Mouse (Mus musculus): Measurements from ENCODE around the gene Oosp1.

Gene Oosp1

DNA sequence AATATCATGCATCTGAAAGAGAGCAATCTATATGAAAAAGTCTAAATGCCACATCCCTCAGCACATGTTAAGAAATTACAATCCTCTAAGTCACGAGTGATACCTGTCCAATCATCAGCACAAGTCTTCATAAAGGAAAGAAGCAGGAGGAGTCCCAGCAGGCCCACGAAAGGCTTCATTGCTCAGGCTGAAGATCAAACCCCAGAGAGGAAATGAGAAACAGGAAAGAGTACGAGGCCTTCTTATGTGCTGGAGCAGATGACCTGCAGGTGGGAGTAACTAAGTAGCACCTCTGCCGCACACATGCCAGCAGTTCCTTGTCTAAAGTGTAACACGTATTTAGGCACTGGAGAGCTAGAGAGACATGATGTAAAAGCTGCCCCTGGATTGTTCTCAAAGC lies at the start of gene Oosp1:
Gene Oosp1 (minus strand): TSS at position 312 of the 400 bp plus-strand sequence.
- DNase-seq (ENCODE audit: low spot score) = no peak

DNA sequence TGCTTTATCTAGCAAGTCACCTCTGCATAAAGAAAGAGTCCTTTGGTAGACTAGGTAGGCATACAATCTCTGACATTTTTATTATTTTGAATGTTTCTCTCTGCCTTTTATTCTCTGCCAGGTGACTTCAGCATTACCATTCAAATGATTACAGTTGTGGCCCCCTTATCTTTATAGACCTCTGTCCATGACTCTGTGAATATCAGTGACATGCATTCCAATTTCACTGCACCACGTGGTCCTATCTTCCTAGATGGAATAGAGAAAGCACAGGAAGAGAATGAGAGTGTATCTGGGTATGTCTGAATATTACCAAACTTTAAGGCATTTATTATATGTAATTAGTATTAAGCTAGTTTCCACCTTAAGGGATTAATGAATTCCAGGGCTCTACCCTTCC lies 45.5 kb upstream of the Oosp1 start:
- DNase-seq (ENCODE audit: low spot score) = no peak

DNA sequence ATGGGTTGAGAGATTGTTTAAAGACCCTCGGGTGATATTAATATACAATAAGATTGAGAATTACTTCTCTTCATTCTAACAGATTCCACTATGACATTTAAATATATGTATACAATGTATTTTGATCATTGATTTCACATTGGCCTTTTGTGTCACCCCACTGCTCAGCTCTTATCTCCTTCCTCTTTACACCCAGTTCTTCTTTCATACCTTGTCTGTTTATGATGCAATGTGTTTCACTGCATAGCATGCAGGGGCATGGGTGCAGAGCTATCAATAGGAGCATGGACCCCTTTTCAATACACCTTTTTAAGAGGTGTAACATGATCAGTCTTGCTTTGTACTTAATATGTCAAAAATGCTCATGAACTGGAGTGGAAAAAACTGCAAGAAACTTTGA lies 39.3 kb upstream of the Oosp1 start:
- no peak for DNase-seq (ENCODE audit: low spot score)

DNA sequence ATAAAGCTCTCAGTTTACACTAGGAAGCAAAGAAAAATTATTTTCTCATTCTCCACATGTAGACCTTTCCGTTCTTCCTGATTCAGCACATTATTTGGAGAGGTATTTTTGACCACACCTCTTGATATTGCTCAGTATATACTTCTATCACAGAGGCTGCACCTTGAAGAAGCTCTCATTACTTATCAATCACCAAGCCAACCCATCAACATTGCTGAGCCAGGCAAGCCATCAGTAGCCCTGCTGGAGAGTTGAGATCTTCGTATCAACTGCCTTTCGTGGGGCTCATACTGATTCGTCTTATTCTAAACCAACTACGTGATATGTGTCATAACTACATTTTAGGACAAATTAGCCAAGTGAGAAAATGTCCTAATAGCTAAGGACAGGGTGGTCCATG lies 36.4 kb upstream of the Oosp1 start:
- no peak for DNase-seq (ENCODE audit: low spot score)

DNA sequence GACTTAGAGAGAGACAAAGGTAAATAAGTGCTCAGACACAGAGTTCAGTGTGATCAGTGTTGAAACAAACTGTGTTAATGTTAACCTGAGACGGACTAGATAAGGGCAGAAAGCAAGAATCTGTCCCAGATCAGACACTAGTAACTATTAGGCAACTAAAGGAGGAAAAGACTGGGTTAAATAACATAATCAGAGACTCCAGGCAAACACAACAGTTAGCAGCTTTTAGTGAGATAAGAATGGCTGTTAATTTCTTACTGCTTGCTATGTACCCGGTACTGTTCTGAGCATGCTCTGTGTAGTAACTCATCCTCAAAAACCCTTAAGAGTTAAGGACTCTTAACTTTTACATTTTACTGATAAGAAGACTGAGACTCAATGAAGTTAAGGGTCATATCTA lies 35.0 kb upstream of the Oosp1 start:
- no peak for DNase-seq (ENCODE audit: low spot score)

DNA sequence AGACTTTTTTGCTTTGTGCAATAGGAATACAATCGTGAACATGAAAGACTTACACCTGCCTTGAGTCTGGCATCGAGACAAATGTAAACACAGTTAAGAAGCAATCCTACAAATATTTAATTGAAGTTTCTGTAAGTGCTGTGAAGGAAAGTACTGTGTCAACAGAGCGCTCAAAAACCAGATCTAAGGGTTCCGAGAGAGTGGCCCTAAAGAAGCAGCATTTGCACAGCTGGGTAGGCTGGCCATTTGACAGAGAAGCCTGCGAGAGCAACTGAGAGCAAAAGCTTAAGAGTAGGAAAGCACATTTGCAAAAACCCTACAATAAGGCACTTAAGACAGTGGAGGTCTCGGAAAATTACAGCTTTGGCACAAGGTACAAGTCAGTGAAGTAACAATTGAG lies 33.3 kb upstream of the Oosp1 start:
- no peak for DNase-seq (ENCODE audit: low spot score)

DNA sequence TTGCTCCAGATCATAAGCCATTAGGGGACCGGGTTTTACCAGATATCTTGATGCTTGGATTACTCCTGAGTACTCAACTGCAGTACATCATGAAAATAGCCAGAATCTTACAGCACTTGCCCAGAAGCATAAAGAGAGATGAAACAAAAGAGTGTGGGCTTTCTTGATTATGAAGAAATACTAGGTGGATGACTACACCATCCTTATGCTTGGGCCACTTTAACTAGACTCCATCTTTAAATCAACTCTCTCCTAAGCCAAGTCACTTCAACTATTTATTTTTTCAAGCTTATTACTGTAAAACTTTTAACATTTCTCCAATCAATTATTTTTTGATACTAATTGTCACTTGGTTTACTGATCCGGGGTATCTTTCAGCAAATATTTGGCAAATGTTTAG lies 32.9 kb upstream of the Oosp1 start:
- no peak for DNase-seq (ENCODE audit: low spot score)

DNA sequence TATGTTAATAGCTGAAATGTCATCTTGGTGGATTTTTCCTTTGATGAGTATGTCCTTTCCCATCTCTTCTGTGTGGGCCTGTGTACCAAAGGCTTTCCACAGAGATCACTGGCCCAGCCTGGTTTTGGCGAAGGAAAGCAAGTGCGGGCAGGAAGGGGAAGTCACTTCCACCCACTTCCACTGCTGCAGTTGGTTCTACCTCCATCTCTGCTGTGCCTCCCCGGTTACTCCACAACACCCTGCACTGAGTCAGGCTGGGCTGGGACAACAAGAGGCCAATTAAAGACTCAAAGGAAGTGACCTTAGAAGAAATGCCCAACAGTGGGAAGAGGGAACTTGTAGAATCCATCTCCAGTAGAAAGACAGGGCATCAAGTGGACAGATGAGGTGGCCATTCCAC lies 29.1 kb upstream of the Oosp1 start:
- no peak for DNase-seq (ENCODE audit: low spot score)

DNA sequence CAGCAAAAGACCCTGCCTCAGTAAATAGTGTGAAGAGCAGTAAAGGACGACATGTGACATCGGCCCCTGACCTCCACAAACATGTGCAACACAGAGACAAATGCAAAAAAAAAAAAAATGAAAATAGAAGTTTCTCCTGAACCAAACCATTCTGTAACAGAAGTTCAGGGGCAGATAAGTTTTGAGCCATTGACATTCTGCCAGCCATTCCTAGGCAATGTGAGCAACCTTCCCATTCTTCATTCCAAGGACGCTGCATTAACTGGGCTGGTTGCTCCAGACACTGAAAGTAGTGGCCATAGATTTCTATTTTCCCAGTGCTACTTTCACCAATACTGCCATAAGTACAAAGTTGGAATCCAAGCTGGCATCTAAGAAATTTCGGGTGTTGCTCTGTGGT lies 21.5 kb upstream of the Oosp1 start:
- DNase-seq (ENCODE audit: low spot score) = no peak

DNA sequence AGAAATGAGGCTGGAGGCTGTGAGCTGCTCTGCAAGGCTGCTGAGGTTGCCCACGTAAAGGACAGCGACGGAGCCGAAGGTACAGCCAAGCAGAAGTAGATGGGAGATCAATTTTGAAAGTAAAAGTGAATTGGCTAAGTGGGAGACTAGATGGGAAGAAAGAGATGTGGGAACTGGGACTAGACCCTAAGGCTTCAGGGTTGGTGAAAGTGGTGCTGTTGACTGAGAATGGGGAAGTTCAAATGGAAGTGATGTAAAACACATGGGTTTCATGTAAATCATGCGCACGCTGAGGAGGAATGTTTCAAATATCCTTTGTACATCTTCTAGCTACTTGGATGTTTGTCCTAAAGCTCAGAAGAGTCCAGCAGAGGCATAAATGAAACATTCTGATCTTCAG lies 7.4 kb upstream of the Oosp1 start:
- DNase-seq (ENCODE audit: low spot score) = no peak

DNA sequence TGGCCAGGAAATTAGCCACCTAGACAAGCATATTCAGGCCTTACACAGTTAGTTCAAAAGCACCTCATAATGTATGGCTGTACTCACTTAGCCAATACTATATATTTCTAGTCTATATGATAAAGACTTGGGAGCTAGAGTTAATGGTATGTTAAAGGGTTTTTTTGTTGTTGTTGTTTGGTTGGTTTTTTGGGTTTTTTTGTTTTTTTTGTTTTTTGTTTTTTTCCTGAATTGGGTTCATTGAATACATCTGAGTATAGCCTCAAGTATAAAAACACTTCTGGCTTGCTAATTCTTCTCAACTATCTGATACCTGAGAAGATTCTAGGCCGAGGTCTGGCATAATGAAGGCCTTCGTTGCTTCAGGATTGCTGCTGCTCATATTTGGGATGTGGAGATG lies 5.8 kb upstream of the Oosp1 start, which contains the start of gene Oosp3:
Gene Oosp3 (plus strand): TSS at position 301 of the 400 bp plus-strand sequence.
- DNase-seq (ENCODE audit: low spot score) = no peak

DNA sequence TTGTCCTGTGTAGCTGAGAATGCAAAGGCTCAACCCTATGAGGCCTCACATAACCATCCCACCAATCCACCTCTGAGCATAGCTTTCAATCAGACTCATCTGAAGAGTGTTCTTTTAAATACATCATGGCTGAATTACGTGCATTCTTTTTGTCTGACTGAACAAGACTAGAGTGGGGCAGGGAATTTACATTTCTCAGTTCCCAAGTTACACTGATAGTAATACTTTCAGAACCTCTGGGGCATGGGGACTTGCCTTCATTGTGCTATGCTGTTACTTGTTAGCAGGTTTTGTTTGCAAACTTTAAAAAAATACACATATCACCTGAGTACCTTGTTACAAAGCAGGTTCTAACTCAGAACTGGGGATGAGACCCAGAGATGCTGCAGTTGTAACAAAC lies 504 bp upstream of the Oosp1 start:
- DNase-seq (ENCODE audit: low spot score) = no peak

DNA sequence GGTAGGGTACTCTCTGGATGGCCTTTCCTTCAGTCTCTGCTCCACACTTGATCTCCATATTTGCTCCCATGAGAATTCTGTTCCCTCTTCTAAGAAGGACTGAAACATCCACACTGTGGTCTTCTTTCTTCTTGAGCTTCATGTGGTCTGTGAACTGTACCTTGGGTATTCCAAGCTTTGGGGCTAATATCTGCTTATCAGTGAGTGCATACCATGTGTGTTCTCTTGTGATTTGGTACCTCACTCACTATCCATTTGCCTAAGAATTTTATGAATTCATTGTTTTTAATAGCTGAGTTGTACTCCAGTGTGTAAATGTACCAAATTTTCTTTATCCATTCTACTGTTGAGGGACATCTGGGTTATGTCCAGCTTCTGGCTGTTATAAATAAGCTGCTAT lies 29.4 kb downstream of the Oosp1 start:
- DNase-seq (ENCODE audit: low spot score) = no peak

DNA sequence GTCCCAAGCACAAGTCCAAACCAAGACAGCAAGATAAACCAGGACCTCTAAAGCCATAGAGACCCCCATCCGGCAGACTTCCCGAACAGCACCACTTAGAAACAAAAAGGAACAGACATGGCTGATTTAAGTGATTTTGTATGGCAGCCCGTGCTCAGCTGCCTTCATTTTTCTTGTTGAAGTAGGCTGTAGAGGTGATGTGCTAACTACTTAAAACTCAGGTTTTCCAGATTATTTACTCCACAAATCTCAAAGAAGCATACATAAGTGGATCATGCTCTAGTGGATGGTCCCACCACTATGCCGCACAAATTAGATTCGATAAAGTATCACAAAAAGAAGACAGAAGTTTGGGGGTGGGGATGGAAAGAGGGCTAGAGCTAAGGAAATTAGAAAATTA lies 30.5 kb downstream of the Oosp1 start, which contains the start of gene Oosp2:
Gene Oosp2 (minus strand): TSS at position 101 of the 400 bp plus-strand sequence.
- DNase-seq (ENCODE audit: low spot score) = no peak

DNA sequence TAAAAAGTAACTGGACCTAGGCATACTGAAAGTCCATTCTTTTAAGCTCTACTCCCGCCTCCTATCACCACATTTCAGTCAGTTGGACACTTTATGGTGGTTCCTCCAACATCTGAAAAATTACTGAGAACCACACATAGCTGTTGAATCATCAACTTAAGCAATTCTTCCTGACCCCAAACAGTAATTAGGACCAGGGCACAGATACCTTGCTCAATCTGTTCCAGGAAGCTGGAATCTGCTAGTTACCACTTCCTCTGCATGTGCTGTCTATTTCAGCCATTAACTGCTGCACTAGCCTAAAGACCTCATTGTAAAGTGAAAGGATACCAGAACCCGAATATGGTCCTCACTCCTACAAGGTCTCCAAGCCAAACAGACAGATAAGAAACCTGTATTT lies 31.8 kb downstream of the Oosp1 start:
- no peak for DNase-seq (ENCODE audit: low spot score)

DNA sequence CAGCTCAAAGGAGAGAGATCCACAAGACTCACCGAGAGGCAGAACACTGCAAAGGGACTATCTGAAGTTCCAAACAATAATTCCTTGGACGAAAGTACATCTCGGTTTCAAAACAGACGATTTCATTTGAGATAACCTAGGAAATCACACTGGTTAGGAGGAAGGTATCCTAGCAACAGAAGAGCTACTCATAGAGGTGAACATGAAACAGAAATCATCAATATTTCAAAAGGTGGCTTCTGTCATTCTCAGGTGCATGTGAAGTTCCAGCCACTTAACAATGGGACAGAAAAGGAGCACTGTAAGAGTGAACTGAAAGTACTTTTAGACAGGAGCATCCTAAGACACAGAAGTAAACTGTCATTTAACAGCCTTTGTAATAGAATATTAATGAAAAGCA lies 41.4 kb downstream of the Oosp1 start:
- no peak for DNase-seq (ENCODE audit: low spot score)

DNA sequence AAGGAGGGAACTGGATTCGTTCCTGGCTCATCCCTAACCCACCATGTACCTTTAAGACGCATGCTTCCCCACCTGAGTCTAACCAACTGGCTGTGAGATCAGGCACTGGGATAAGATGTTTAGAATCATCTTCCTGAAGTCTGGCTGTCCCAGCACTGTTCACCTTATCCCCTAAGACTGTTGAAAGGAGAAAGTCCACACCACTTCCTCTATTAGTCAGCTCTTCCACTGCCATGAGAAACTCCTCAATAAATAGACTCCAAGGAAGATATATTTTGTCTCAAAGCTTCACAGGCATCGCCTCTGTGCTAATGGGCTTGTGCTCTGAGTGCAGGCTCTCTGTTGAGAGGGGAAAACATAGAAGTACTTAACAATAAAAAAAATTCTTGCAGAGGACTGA lies 44.8 kb downstream of the Oosp1 start:
- no peak for DNase-seq (ENCODE audit: low spot score)

DNA sequence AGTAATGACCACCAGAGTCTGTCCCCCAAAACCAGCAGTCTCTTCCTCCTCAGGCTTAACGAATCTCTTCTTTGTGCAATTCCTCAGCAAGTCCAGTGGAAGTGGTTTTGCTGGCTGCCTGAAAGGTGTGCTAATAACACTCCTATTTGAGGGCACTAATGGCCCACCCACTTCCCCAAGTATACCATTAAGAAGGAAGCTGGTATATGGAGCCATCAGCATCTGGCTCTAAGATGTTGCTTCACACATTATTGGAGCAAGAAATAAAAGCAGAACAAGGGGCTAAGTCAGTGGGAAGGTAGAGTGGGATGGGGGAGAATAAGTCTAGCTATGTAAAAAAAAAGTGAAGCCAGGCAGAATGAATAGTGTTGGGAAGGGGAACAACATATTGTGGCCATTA lies 50.2 kb downstream of the Oosp1 start, which contains the start of gene Ms4a3:
Gene Ms4a3 (minus strand): TSS at position 120 of the 400 bp plus-strand sequence.
- DNase-seq (ENCODE audit: low spot score) = no peak

DNA sequence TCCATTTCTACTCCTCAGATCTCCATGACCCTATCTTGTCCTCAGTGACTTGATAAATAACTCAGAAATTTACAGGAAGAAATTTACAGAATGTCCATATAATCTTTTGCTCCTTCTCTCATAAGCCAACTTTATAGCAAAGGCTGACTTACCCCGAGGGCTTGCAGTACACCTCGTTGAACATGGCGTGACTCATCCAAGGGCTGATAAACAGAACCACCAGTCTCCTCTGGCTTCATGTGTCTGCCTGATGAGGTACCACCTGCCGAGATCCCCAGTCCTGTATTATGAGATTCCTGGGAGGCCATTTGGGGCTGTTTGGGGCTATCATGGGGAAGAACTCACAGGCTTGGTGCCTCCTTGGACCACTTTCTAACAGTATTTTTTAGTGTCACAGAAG lies 51.9 kb downstream of the Oosp1 start:
- DNase-seq (ENCODE audit: low spot score) = no peak

DNA sequence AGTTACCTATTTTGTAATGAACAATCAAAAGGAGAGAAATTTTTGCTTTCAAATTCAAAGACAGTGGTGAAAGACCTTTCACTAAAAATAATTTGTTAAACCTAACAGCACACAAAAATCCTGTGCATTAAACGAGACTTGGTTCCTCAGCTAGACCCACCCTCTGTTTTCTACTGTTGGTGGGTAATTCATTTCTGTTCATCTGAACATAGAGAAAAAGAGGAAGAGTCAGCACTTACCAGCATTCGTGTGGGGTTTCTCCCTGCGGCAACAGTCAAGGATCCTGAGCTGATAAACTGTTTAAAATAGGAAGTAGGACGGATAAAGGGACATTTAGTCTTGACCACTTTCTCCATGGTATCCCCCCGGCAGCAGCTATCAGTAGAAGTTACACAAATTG lies 55.4 kb downstream of the Oosp1 start:
- DNase-seq (ENCODE audit: low spot score) = no peak

DNA sequence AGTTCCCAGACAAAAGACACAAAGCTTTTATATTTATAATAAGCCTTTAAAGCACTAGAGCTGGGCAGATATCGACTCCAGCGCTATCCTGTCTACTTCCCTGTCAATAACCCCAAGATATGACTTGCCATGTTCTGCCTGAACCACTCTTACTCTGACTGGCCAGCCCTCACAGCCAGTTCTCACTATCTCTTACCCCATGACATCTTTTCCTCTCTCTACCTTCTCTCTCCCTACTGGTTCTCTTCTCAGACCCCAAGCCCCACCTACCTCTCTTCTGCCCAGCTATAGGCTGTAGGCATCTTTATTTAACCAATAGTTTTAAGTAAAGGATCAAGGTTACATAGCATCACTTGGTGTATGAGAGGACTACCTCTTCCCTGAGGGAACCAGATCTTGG lies 56.6 kb downstream of the Oosp1 start:
- no peak for DNase-seq (ENCODE audit: low spot score)

DNA sequence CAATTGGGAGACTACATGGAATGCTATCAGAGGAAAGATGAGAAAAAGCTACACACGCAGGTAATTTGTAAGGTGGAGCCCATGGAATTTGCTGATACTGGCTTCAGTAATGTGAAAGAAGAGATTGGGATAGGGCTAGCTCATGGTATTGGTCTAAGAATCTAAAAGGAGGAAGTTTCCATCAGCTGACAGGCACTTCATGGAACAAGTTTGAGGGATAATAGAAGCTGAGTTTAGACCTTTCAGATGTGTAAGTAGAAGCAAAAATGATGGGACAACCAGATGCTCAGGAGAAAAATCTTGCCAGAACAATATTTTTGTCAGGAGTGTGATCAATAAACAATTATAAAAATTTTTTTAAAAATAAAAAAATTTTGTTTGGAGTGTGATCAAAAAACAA lies 57.2 kb downstream of the Oosp1 start:
- DNase-seq (ENCODE audit: low spot score) = no peak

DNA sequence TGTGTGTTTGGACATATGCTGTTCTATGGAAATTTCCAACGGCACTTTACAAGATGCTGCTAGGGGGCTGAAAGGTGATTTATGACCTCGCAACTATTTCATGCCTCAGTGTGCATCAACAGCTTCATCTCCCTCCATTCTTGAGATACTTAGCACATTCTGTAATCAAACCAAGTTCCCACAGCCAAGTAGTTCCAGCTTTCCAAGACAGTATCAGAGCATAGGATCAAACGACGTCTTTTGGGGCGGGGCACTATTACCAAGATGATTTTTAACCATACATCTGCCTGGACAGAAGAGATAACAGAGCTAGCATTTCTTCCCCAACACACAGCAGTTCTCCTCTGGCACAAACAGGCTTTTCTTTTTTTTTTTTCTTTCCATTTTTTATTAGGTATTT lies 65.7 kb downstream of the Oosp1 start:
- DNase-seq (ENCODE audit: low spot score) = no peak

DNA sequence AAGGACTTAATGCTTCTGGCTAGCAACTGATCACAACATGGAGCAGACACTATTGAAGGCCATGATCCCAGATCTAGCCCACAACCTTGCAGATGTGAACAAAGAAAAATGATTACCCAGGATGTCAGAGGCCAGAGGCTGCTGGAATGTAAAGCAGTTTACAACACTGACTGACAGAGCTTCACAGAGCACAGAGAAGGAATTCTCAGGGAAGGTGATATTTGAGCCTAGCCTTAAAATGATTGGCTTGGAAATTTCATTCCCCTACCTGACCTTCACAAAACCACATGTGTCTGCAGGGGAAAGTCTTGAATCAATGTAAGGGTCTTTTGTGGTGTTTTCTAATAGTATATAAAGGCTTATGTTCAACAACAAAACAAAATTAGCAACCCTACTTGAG lies 66.2 kb downstream of the Oosp1 start:
- no peak for DNase-seq (ENCODE audit: low spot score)

DNA sequence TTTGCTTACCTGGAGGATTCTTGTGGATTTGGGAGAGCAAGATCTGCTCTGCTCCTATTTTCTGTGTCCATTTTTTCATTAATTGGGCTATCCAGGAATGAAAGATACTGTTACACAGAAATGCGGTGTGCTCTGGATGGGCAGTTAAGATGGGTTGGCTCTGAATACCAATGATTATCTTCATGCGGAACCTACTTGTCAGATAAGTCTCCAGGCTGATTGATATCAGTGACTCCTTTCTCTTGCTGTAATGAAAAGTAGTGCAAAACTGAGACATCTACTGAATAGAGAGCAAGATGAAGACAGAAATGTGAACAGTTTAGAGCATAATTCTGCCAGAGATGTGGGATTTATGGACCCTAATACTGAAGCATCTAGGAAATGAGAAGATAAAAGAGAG lies 67.4 kb downstream of the Oosp1 start, which contains the start of gene Ms4a2:
Gene Ms4a2 (minus strand): TSS at position 169 of the 400 bp plus-strand sequence.
- no peak for DNase-seq (ENCODE audit: low spot score)
